ENCODE assay signal across 8 mouse cellular contexts in genomic region chr5:115844368-115844765, GRCm38 (mm10). TPM values are rescaled to one million over a fixed set of nuclear protein-coding genes. Genes with fewer than 3 reads are reported as not detected.
A peak's percentile ranks its signal among the peaks of the same experiment; 100 is the strongest.
DNase-seq lines count a peak whose midpoint lies in the region; ATAC-seq and TF ChIP-seq lines count a peak whose summit lies in the region.

No protein-coding gene starts in this region.

- H3K36me3 ChIP-seq in spleen, adult 2 months (ENCODE audit: control insufficient read depth, insufficient read depth, low read length) = no peaks in the 10 kb centered on the region
- peaks cover 3% of the 10 kb centered on the region; the same call in 1 of the 2 replicates for H3K36me3 ChIP-seq in forebrain, embryonic 14.5 days (ENCODE audit: control insufficient read depth, insufficient read depth, low read length)
- peaks cover 7% of the 10 kb centered on the region; the same call in 1 of the 2 replicates for H3K36me3 ChIP-seq in liver, postnatal 0 days (replicated peaks; ENCODE audit: insufficient read depth, low read length)
- H3K36me3 ChIP-seq in stomach, embryonic 16.5 days (ENCODE audit: control insufficient read depth, insufficient read depth, low read length) = no peaks in the 10 kb centered on the region

- no peak for TF ChIP-seq POLR2A in spleen, adult 2 months (IDR thresholded peaks at IDR 0.05; ENCODE audit: low read depth, low read length)

- H3K27me3 ChIP-seq in spleen, adult 2 months (ENCODE audit: control insufficient read depth, insufficient read depth, low read length) = no peaks in the 10 kb centered on the region
- H3K27me3 ChIP-seq in forebrain, embryonic 14.5 days (replicated peaks; ENCODE audit: control insufficient read depth, insufficient read depth, low read length) = no peaks in the 10 kb centered on the region
- H3K27me3 ChIP-seq in liver, postnatal 0 days (ENCODE audit: insufficient read depth, low read length) = no peaks in the 10 kb centered on the region
- H3K27me3 ChIP-seq in stomach, embryonic 16.5 days (ENCODE audit: control insufficient read depth, insufficient read depth, low read length) = no peaks in the 10 kb centered on the region

- TF ChIP-seq EP300 in liver, postnatal 0 days (IDR thresholded peaks at IDR 0.05; ENCODE audit: low read depth) = no peak

- H3K9ac ChIP-seq in forebrain, embryonic 14.5 days (ENCODE audit: low read length) = peak overlapping the region; percentile 53
- peak overlapping the region; percentile 89 for H3K9ac ChIP-seq in liver, postnatal 0 days (replicated peaks)
- peak overlapping the region; percentile 64 for H3K9ac ChIP-seq in stomach, embryonic 16.5 days (ENCODE audit: low read length)

- WGBS in spleen, adult 2 months = 2% methylated on average over 12 of the region's 12 CpGs
- WGBS in forebrain, embryonic 14.5 days = 4% methylated on average over 12 of the region's 12 CpGs
- 1% methylated on average over 12 of the region's 12 CpGs for WGBS in liver, postnatal 0 days (ENCODE audit: insufficient replicate concordance)
- 2% methylated on average over 12 of the region's 12 CpGs for WGBS in stomach, embryonic 16.5 days

- H3K4me1 ChIP-seq in spleen, adult 2 months (ENCODE audit: control insufficient read depth, insufficient read depth, insufficient read length) = peaks cover 3% of the 10 kb centered on the region; the same call in 1 of the 2 replicates
- H3K4me1 ChIP-seq in forebrain, embryonic 14.5 days (ENCODE audit: control insufficient read depth, insufficient read depth, low read length) = peaks cover 9% of the 10 kb centered on the region
- H3K4me1 ChIP-seq in liver, postnatal 0 days (ENCODE audit: insufficient read depth) = peaks cover 11% of the 10 kb centered on the region
- H3K4me1 ChIP-seq in stomach, embryonic 16.5 days (ENCODE audit: control insufficient read depth, insufficient read depth, low read length) = peaks cover 19% of the 10 kb centered on the region

- no peak overlapping the region for H3K27ac ChIP-seq in spleen, adult 2 months (ENCODE audit: insufficient read depth, low read length)
- peak overlapping the region; percentile 28; the same call in 1 of the 2 replicates for H3K27ac ChIP-seq in forebrain, embryonic 14.5 days (ENCODE audit: low read depth, low read length)
- peak overlapping the region; percentile 63 for H3K27ac ChIP-seq in liver, postnatal 0 days (ENCODE audit: low read depth)
- H3K27ac ChIP-seq in stomach, embryonic 16.5 days (ENCODE audit: low read length) = peak overlapping the region; percentile 15; the same call in 1 of the 2 replicates

- DNase-seq in spleen, adult 2 months (ENCODE audit: low read depth in 1 of 2, low spot score in 2 of 2) = no peak
- no peak for DNase-seq in spleen, postnatal 4 days (ENCODE audit: low spot score in 2 of 2)
- no peak for DNase-seq in forebrain, embryonic 14.5 days (ENCODE audit: low spot score)
- DNase-seq in liver, postnatal 0 days = no peak
- no peak for DNase-seq in thymus, postnatal 25 days
- no peak for DNase-seq in retina, postnatal 1 day

- TF ChIP-seq CTCF in spleen, adult 2 months (IDR thresholded peaks at IDR 0.05; ENCODE audit: extremely low read depth, insufficient read depth, insufficient read length, insufficient replicate concordance) = no peak
- TF ChIP-seq CTCF in liver, postnatal 0 days (IDR thresholded peaks at IDR 0.05; ENCODE audit: low read depth) = no peak

- H3K4me2 ChIP-seq in forebrain, embryonic 14.5 days (ENCODE audit: low read length) = peak overlapping the region; percentile 85
- peak overlapping the region; percentile 92 for H3K4me2 ChIP-seq in liver, postnatal 0 days (ENCODE audit: low read depth, low read length)
- peak overlapping the region; percentile 84 for H3K4me2 ChIP-seq in stomach, embryonic 16.5 days (ENCODE audit: low read depth, low read length)

- H3K9me3 ChIP-seq in forebrain, embryonic 14.5 days (replicated peaks; ENCODE audit: control insufficient read depth, low read length) = no peaks in the 10 kb centered on the region
- no peaks in the 10 kb centered on the region for H3K9me3 ChIP-seq in liver, postnatal 0 days (ENCODE audit: low read length)
- no peaks in the 10 kb centered on the region; the same call in 1 of the 2 replicates for H3K9me3 ChIP-seq in stomach, embryonic 16.5 days (replicated peaks; ENCODE audit: control insufficient read depth, low read length)

- no peak for ATAC-seq in forebrain, embryonic 14.5 days
- ATAC-seq in liver, postnatal 0 days = peak; percentile 29
- ATAC-seq in stomach, embryonic 16.5 days (ENCODE audit: insufficient read depth, low FRiP score) = 0 out of 2 replicates have a peak, but pooled peaks have one; percentile 2
- no peak for ATAC-seq in activated CD4-positive, CD25-positive, alpha-beta regulatory T cell, adult 4 months

- H3K4me3 ChIP-seq in spleen, adult 2 months (ENCODE audit: extremely low read depth, insufficient read depth, insufficient read length) = peak overlapping the region; percentile 79
- H3K4me3 ChIP-seq in forebrain, embryonic 14.5 days (ENCODE audit: low read depth, low read length) = peak overlapping the region; percentile 63
- peak overlapping the region; percentile 88 for H3K4me3 ChIP-seq in liver, postnatal 0 days (ENCODE audit: low read depth, low read length)
- H3K4me3 ChIP-seq in stomach, embryonic 16.5 days (replicated peaks; ENCODE audit: low read length) = peak overlapping the region; percentile 83

RNA-seq across cellular contexts. Expression of gene Cit, which starts 0.7 kb away (rescaled TPM):
- 6.3 and 7.8 TPM in 2 replicates for polyA plus RNA-seq in spleen, adult 2 months (2012; rRNA removed)
- polyA plus RNA-seq in forebrain, embryonic 14.5 days (2014; fragmentation: Nextera tagmentation; extraction: Ambion mirVana) = 9.1 and 14.3 TPM in 2 replicates
- polyA plus RNA-seq in liver, postnatal 0 days (2015; fragmentation: Nextera tagmentation; extraction: Ambion mirVana) = 9.1 and 11.5 TPM in 2 replicates
- 25.0 and 27.9 TPM in 2 replicates for polyA plus RNA-seq in stomach, embryonic 16.5 days (2015; fragmentation: Nextera tagmentation; extraction: Ambion mirVana)
- 10 to 100 TPM in 1 of 2 experiments, 1 to 10 TPM in 1; 7.2 to 10.2 TPM for polyA plus RNA-seq in activated CD4-positive, CD25-positive, alpha-beta regulatory T cell, adult 4 months (2017; shearing (Covaris generic))

Comparison
In these comparisons a context has a peak if more than half of its experiments do, and no peak if none do; other contexts are left out.
1. ATAC-seq: peak in liver, postnatal 0 days (single experiment) and stomach, embryonic 16.5 days (single experiment); none in forebrain, embryonic 14.5 days (single experiment) and activated CD4-positive, CD25-positive, alpha-beta regulatory T cell, adult 4 months (single experiment).
2. Peak in every context shown above with its lines, with median percentiles within 50 percentile points of each other: H3K4me3 ChIP-seq, H3K4me2 ChIP-seq and H3K9ac ChIP-seq.